Mouse (Mus musculus) kidney, postnatal 25 days (tissue): Measurements from ENCODE around the gene Acss3.

Source experiments
- DNase-seq, 2 experiments: peaks; one replicate each; pipeline ENCODE4 v3.0.0; 2021; ENCODE audit warnings: mixed read lengths in 2 of 2

Gene Acss3

GRCm38 (mm10) chr10:107123529-107124335 lies at the start of gene Acss3:
Gene Acss3, minus strand, starts transcription at chr10:107123668.
- peak; percentile 74 to 88 for DNase-seq

- no peak for DNase-seq
Measured at GRCm38 (mm10) chr10:107172003-107172689, 48.7 kb upstream of the Acss3 start.

GRCm38 (mm10) chr10:107166486-107166885 lies 43.0 kb upstream of the Acss3 start:
- DNase-seq = no peak

DNA sequence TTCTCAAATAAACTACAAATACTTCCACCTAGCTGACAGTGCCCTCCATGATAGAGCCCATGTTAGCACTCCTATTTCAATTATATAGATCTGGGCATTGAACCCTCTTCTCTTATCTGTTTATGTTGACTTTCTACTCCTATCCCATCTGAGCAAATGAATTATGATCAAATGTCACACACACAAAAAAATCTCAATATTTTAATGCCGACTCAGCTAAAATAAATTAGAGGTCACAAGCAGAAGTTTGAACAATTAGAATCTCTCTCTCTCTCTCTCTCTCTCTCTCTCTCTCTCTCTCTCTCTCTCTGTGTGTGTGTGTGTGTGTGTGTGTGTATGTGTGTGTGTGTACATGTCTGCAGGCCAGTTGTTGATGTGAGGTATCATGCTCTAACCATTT lies 25.3 kb upstream of the Acss3 start:
- DNase-seq = no peak

DNA sequence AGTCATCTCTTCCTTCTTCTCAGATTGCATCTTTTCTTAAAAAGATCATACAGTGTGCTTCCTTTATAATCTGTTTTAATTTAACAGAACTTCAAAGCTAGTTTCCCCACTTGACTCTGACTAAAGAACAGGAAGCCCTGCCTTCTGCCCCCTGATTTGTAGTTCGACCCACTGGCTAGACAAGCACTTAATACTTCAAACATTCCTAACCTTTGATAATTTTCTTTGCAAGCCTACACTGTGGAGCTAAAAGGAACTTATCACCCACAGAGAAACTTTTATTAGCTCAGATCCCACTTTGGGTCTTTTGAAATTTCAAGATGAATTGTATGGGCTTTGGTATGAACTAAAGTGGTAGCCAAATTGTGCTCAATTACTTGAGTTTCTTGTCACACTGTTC lies 20.5 kb upstream of the Acss3 start:
- no peak for DNase-seq

DNA sequence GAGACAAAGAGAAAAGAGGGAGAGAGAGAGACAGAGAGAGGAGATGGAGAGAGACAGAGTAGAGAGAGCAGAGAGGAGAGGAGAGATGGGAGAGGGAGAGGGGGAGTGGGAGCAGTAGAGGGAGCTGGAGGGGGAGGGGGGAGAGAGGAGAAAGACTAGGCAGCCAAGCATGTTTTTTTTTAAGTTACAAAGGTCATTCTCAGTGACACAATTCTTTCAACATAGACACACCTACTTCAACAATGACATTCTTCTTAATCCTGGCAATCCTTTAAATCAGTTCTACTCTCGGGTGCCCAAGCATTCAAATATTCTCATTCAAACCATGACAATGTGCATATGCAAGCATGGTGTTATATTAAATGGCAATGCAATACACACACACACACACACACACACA lies 19.4 kb upstream of the Acss3 start:
- DNase-seq = no peak

GRCm38 (mm10) chr10:107122744-107123528 lies 532 bp downstream of the Acss3 start:
- no peak for DNase-seq

GRCm38 (mm10) chr10:107121301-107121700 lies 2.2 kb downstream of the Acss3 start:
- DNase-seq = no peak

GRCm38 (mm10) chr10:107119135-107119534 lies 4.3 kb downstream of the Acss3 start:
- DNase-seq = no peak

DNA sequence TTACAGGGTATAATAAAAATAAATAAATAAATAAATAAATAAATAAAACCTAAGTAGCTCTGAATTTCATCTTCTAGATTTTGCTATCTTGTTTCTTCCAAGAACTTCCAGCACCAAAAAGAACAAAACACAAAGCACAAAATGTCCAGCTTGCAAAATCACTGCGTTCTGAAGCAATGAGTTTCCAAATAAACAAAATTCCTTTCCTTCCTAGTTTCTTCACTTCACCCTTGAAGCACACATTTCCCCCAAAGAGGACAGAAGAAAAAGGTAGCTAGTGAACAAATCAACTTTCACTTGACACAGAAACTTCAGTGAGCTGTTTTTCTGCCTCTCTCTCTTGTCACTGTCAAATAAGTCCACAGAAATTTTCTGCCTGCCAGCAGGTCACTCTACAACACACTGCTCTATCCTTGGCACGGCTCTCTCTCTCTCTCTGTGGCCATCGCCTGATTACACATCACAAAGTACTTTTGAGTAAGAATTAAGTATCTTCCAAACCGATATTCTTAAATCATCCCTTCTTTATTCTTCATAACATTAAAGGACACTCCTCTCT lies 6.7 kb downstream of the Acss3 start:
- no peak for DNase-seq

GRCm38 (mm10) chr10:107115930-107116642 lies 7.4 kb downstream of the Acss3 start:
- DNase-seq = peak; percentile 35 to 52

GRCm38 (mm10) chr10:107115121-107115520 lies 8.3 kb downstream of the Acss3 start:
- no peak for DNase-seq

DNA sequence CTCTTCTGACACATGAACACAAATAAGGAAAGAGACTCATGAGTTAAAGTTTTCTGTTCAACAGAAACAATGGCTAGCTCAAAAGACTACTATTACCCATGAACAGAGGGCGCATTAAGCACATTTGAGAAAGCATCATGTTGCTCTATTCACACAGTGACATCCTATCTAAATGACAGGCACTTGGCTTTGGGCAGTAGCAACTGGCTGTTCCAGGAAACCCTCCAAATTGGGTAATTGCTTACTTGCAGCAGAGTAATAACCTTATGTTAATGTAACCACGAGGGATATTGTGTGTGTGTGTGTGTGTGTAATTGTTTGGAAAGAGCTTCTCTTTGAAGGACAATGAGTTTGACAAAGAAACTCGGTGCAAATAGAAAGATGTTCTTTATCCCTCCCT lies 29.0 kb downstream of the Acss3 start:
- DNase-seq = no peak

- no peak for DNase-seq
Measured at GRCm38 (mm10) chr10:107053846-107054624, 69.4 kb downstream of the Acss3 start.

DNA sequence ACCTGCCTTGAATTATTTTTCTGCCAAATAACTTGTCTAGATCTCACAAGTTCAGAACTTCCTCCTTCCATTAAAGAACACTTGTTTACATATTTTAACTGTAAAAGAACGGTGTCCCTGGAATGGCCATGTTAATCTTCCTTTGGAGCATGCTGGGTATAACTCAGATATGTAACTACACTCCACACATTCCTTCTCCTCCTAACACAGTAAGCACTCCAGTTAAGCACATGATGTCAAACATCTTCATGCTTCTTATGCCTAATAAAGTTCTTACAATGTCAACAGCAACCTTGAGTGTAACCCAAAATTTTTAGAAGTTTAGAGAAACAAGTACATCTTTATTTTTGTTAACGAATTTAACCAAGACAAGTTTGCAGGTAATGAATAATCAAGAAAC lies 73.0 kb downstream of the Acss3 start:
- no peak for DNase-seq

DNA sequence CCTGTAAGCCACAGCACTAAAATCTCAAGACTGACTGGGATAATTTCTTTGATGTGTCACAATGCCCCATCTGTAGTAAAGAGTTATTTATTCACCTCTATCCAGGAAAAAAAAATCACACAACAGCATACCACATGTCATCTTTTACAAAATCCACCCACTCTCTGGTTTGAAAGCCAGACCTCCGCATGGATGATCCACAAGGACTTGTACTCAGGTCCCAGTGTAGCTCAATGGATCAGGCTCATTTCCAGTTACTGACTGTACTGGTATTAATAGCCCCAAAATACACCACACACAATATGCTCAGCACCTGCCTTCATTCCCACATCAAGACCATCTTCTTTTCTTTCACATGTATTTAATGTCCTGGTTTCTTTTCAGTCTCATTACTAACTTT lies 80.8 kb downstream of the Acss3 start:
- no peak for DNase-seq

DNA sequence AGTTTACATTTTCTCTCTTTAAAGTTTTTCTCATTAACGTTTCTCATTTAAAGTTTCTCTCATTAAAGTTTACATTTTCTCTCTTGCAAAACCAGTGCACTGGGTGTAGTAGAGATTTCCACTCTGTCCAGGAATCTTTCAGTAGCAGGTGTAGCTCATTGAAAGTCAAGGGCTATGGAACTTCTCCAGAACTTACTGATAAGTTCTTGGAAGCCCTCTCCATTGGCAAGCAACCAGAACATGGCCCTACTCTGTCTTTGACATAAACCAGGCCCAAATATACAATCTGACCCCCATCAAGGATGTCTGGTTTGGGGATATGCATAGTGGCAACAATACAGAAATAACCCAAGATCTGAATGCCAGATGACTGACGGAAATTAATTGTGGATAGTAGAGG lies 82.6 kb downstream of the Acss3 start:
- no peak for DNase-seq

DNA sequence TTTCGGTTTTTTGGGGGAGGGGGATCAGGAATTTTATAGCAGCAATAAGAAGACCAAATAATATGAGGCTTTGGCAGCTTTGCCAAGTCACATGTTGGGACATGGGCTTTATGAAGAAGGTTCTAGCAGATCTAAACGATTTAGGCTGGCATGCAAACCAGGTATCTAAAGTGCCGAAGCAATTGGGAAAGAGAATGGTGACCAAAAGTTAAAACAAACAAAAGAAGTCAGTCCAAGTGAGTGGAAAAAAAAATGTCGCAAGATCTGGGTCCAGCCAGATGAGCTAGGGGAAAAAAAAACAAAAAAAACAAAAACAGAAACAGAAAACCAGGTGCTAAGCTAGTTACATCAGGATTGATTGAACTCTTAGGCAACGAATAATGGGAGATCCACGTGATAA lies 83.1 kb downstream of the Acss3 start:
- no peak for DNase-seq

GRCm38 (mm10) chr10:107039211-107039610 lies 84.3 kb downstream of the Acss3 start:
- DNase-seq = peak; percentile 2 to 36

DNA sequence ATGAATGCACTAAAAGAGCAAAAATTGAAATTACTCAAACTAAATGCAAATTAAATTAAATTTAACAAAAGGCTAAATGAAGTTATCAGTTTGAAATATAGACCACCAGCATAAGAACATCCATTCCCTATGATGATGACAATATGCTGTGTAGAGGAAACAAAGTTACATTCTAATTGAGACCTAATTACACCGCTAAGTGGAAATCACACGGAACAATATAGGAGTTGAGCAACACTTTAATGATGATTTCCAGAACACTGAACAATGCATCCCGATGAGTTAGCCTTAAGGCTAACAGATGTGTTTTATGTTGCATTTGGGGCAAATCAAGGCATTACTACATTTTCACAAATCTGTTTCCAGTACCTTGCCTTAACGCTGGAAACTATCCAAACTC lies 99.2 kb downstream of the Acss3 start:
- DNase-seq = no peak

GRCm38 (mm10) chr10:107021118-107021517 lies 102.3 kb downstream of the Acss3 start:
- DNase-seq = no peak

GRCm38 (mm10) chr10:107011142-107011541 lies 112.3 kb downstream of the Acss3 start:
- DNase-seq = no peak
